Mouse (Mus musculus) MEL (cell line): ENCODE results near the gene Stx2. TPM values are rescaled to one million over a fixed set of nuclear protein-coding genes. Genes with fewer than 3 reads are reported as not detected.

Experiments
- DNase-seq: peaks from one replicate; pipeline ENCODE4 v3.0.0; 2011; ENCODE audit warnings: low read depth, low spot score
- H3K27ac ChIP-seq: 2 replicates; pipeline ENCODE4 v1.5.1; 2012; ENCODE audit warnings: low read depth, mild to moderate bottlenecking, control low read depth, low read length, moderate library complexity; ENCODE audit not compliant: control insufficient read depth
- H3K27me3 ChIP-seq, 2 experiments: fragments of 150-350 bp in 1 of 2; sonication (generic) in 1 of 2; 2 replicates each; pipeline ENCODE4 v1.6.1; 2012; ENCODE audit warnings: low read length in 2 of 2, mild to moderate bottlenecking in 2 of 2, improper control_type of control experiment in 1 of 2, moderate library complexity in 1 of 2; ENCODE audit not compliant: insufficient read depth in 2 of 2, control insufficient read depth in 1 of 2
- H3K36me3 ChIP-seq, 2 experiments: 2 replicates each; pipeline ENCODE4 v1.6.1; 2012 to 2014; ENCODE audit warnings: low read length in 2 of 2, improper control_type of control experiment in 1 of 2, inconsistent platforms in 1 of 2, mild to moderate bottlenecking in 1 of 2; ENCODE audit not compliant: insufficient read depth in 2 of 2, control insufficient read depth in 1 of 2
- H3K4me1 ChIP-seq, 2 experiments: fragments of 150-350 bp in 1 of 2; sonication (generic) in 1 of 2; 2 replicates each; pipeline ENCODE4 v1.6.1; 2012; ENCODE audit warnings: low read length in 2 of 2, improper control_type of control experiment in 1 of 2, mild to moderate bottlenecking in 1 of 2; ENCODE audit not compliant: insufficient read depth in 2 of 2, control insufficient read depth in 1 of 2
- H3K4me3 ChIP-seq, 2 experiments: fragments of 150-350 bp in 1 of 2; sonication (generic) in 1 of 2; 2 replicates each; pipeline ENCODE4 v1.5.1; 2012; ENCODE audit warnings: low read depth in 2 of 2, low read length in 2 of 2, mild to moderate bottlenecking in 2 of 2, moderate library complexity in 2 of 2, control low read depth in 1 of 2, improper control_type of control experiment in 1 of 2; ENCODE audit not compliant: control insufficient read depth in 1 of 2, insufficient read depth in 1 of 2
- H3K79me2 ChIP-seq: 2 replicates; pipeline ENCODE4 v1.6.1; 2012; ENCODE audit warnings: mild to moderate bottlenecking, low read length, moderate library complexity; ENCODE audit not compliant: control insufficient read depth, poor library complexity, insufficient read depth
- H3K9ac ChIP-seq: 2 replicates; pipeline ENCODE4 v1.6.1; 2012; ENCODE audit warnings: low read depth, mild to moderate bottlenecking, control low read depth, low read length, moderate library complexity; ENCODE audit not compliant: control insufficient read depth, poor library complexity, severe bottlenecking
- H3K9me3 ChIP-seq: fragments of 150-350 bp; sonication (generic); replicated peaks from 2 replicates; pipeline ENCODE4 v1.6.1; 2012; ENCODE audit warnings: mild to moderate bottlenecking, low read length, improper control_type of control experiment, moderate library complexity; ENCODE audit not compliant: insufficient read depth
- CTCF ChIP-seq, 3 experiments: IDR thresholded peaks in 2 of 3; conservative IDR thresholded peaks in 1 of 3; 2 replicates each; pipeline ENCODE4 v1.5.1; 2011 to 2012; ENCODE audit warnings: low read length in 3 of 3, low read depth in 2 of 3, mild to moderate bottlenecking in 2 of 3, improper control_type of control experiment in 1 of 3, inconsistent platforms in 1 of 3, mixed read lengths in 1 of 3, moderate library complexity in 1 of 3; ENCODE audit not compliant: control insufficient read depth in 1 of 3, insufficient read depth in 1 of 3, poor library complexity in 1 of 3, severe bottlenecking in 1 of 3
- ETS1 ChIP-seq: IDR thresholded peaks from 2 replicates; pipeline ENCODE4 v1.6.1; 2012; ENCODE audit warnings: low read depth, mild to moderate bottlenecking, inconsistent platforms, low read length, improper control_type of control experiment, moderate library complexity
- GATA1 ChIP-seq: IDR thresholded peaks from 2 replicates; pipeline ENCODE4 v1.6.1; 2011; ENCODE audit warnings: low read depth, low read length, improper control_type of control experiment
- KAT2A ChIP-seq: conservative IDR thresholded peaks from 2 replicates; pipeline ENCODE4 v1.6.1; 2012; ENCODE audit warnings: low read depth, low read length, improper control_type of control experiment, inconsistent platforms
- MAZ ChIP-seq: IDR thresholded peaks from 2 replicates; pipeline ENCODE4 v1.6.1; 2012; ENCODE audit warnings: low read depth, mild to moderate bottlenecking, inconsistent platforms, low read length, improper control_type of control experiment
- MEF2A ChIP-seq: IDR thresholded peaks from 2 replicates; pipeline ENCODE4 v1.6.1; 2014; ENCODE audit warnings: low read depth, mild to moderate bottlenecking, inconsistent platforms, low read length, improper control_type of control experiment; ENCODE audit not compliant: poor library complexity, insufficient replicate concordance, severe bottlenecking; ENCODE audit errors: extremely low read depth
- MXI1 ChIP-seq: IDR thresholded peaks from 2 replicates; pipeline ENCODE4 v1.6.1; 2011; ENCODE audit warnings: mild to moderate bottlenecking, low read depth, low read length, improper control_type of control experiment
- MYC ChIP-seq: IDR thresholded peaks from 2 replicates; pipeline ENCODE4 v1.6.1; 2011; ENCODE audit warnings: low read depth, mild to moderate bottlenecking, low read length, improper control_type of control experiment, moderate library complexity
- NELFE ChIP-seq: IDR thresholded peaks from 2 replicates; pipeline ENCODE4 v1.6.1; 2011; ENCODE audit warnings: low read depth, low read length, improper control_type of control experiment
- POLR2AphosphoS2 ChIP-seq: IDR thresholded peaks from 2 replicates; pipeline ENCODE4 v1.6.1; 2011; ENCODE audit warnings: low read length, improper control_type of control experiment
- POLR2AphosphoS5 ChIP-seq: IDR thresholded peaks from 2 replicates; pipeline ENCODE4 v1.6.1; 2012; ENCODE audit warnings: low read depth, borderline replicate concordance, mild to moderate bottlenecking, inconsistent platforms, low read length, moderate library complexity, mixed read lengths
- RCOR1 ChIP-seq: IDR thresholded peaks from 2 replicates; pipeline ENCODE4 v1.6.1; 2012; ENCODE audit warnings: low read depth, mild to moderate bottlenecking, inconsistent platforms, low read length, improper control_type of control experiment
- ZMIZ1 ChIP-seq: IDR thresholded peaks from 2 replicates; pipeline ENCODE4 v1.6.1; 2012; ENCODE audit warnings: low read depth, mild to moderate bottlenecking, inconsistent platforms, low read length, improper control_type of control experiment, moderate library complexity
- ZNF384 ChIP-seq: IDR thresholded peaks from 2 replicates; pipeline ENCODE4 v1.6.1; 2012; ENCODE audit warnings: low read depth, mild to moderate bottlenecking, inconsistent platforms, low read length, improper control_type of control experiment
- polyA plus RNA-seq, 2 experiments: library from polyadenylated mRNA; stranded (reverse) in 1 of 2; unstranded in 1 of 2; fragments of >175 nt in 1 of 2; fragments of >200 nt in 1 of 2; gene quantifications; 2 replicates each; pipeline versions ENCODE4 v1.2.1 to v1.2.4; 2012; ENCODE audit warnings: low replicate concordance in 2 of 2, low read depth in 1 of 2; ENCODE audit not compliant: insufficient read length in 2 of 2, insufficient read depth in 1 of 2, missing spikeins in 1 of 2
- total RNA-seq: library from RNA; depleted of rRNA; stranded (reverse); fragments of 300-350 nt; gene quantifications from 2 replicates; pipeline ENCODE4 v1.2.3, GENCODE M21; 2012

Gene Stx2
- total and polyA plus RNA-seq, 3 experiments, result 84.8 to 97.1 TPM; not detected in 1

DNA sequence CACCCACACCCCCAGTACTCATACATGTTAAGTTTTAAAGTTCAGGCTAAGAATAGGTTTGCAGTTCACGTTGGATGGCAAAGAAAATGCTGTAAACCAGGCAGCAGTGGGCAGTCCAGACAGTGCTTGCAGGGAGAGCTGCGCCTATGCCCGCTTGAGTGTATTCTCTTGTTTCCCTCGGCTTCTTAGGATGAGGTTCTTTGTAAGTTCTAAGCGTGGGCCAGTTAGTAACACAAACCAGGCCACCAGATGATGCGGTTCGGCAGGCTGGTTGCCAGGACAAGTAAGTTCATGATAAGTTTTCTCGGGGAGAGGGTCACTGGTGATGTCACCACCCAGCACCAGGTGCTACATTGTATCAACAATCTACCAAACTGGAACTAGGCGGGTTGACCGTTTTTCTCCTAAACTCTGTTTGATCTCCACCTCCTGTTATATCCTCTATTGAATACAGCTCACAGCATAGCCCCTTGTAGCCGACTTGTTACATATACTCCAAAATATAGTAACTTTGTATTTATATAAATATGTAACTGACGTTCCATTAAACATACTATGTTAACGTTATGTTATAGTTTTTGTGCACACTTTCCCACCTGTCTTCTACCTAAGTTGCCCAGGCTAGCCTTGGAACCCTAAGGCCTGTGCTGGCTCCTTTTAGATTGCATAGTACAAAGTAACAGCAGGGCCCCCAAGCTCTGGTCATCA lies 10.6 kb upstream of the Stx2 start (continued):
- no peak; the same call in 1 of the 2 replicates for TF ChIP-seq GATA1
- TF ChIP-seq CTCF (IDR thresholded peaks at IDR 0.05 in 2 of 3, conservative IDR thresholded peaks at IDR 0.05 in 1 of 3; ENCODE audit: control insufficient read depth in 1 of 3, insufficient read depth in 1 of 3, low read depth in 2 of 3, low read length in 3 of 3, poor library complexity in 1 of 3, severe bottlenecking in 1 of 3), result no peak
- TF ChIP-seq MEF2A, result no peak

DNA sequence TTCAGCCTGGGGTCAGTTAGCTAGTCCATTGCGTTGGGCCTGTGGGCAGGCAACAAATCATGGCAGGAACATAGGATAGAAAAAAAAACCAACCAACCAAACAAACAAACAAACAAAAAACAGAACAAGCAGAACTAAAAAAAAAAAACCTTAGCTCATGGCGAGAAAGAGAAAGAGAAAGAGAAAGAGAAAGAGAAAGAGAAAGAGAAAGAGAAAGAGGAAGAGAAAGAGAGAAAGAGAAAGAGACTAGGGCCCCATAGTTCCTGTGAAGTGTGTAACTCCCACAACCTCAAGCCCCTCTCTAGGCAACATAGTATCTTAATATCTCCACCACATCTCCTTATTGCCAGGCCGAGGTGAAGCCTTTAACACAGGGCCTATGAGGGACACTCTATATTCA lies 8.0 kb upstream of the Stx2 start:
- peak; percentile 65; the same call in 1 of the 2 replicates for TF ChIP-seq ETS1
- no peak for TF ChIP-seq CTCF (IDR thresholded peaks at IDR 0.05 in 2 of 3, conservative IDR thresholded peaks at IDR 0.05 in 1 of 3; ENCODE audit: control insufficient read depth in 1 of 3, insufficient read depth in 1 of 3, low read depth in 2 of 3, low read length in 3 of 3, poor library complexity in 1 of 3, severe bottlenecking in 1 of 3)
- no peak overlapping the region for H3K27ac ChIP-seq
- H3K9me3 ChIP-seq, result no peaks in the 10 kb centered on the region
- H3K4me3 ChIP-seq, result no peak overlapping the region
- no peaks in the 10 kb centered on the region for H3K27me3 ChIP-seq
- peaks cover 3 to 23% of the 10 kb centered on the region in 2 experiments; a peak in 3 of 4 replicates for H3K4me1 ChIP-seq
- H3K9ac ChIP-seq, result no peak overlapping the region
- peaks cover 18% of the 10 kb centered on the region for H3K79me2 ChIP-seq
- DNase-seq, result no peak
- H3K36me3 ChIP-seq, result peaks cover 5 to 7% of the 10 kb centered on the region in 2 experiments

- Histone ChIP-seq H3K4me1 (peaks cover 3 to 28% of the 10 kb centered on the region in 2 experiments; a peak in 3 of 4 replicates), H3K9ac (no peak overlapping the region), H3K79me2 (peaks cover 10% of the 10 kb centered on the region), H3K27me3 (no peaks in the 10 kb centered on the region), H3K9me3 (no peaks in the 10 kb centered on the region), H3K36me3 (peaks cover 0 to 11% of the 10 kb centered on the region in 2 experiments; a peak in 2 of 4 replicates), H3K27ac (no peak overlapping the region), H3K4me3 (no peak overlapping the region)
- DNase-seq, result no peak
- TF ChIP-seq KAT2A (no peak), POLR2AphosphoS5 (no peak), RCOR1 (no peak), POLR2AphosphoS2 (no peak), ZMIZ1 (no peak), MYC (no peak), MXI1 (no peak), MAZ (no peak), ZNF384 (no peak), NELFE (no peak)
Measured at GRCm38 (mm10) chr5:129015540-129015939, 7.2 kb upstream of the Stx2 start.
